Mouse (Mus musculus) CH12.LX (cell line): ENCODE data around the gene Vwa7. TPM values are rescaled to one million over a fixed set of nuclear protein-coding genes. Genes with fewer than 3 reads are reported as not detected.
A peak's percentile ranks its signal among the peaks of the same experiment; 100 is the strongest.

ENCODE experiments used
- DNase-seq: peaks from one replicate; pipeline ENCODE4 v3.0.0-alpha.2; 2013; ENCODE audit errors: extremely low read depth
- H3K27ac ChIP-seq: 2 replicates; pipeline ENCODE4 v1.5.1; 2012; ENCODE audit warnings: low read depth, mild to moderate bottlenecking, control low read depth, moderate library complexity; ENCODE audit not compliant: insufficient read depth
- H3K27me3 ChIP-seq: replicated peaks from 2 replicates; pipeline ENCODE3; 2012; ENCODE audit warnings: inconsistent platforms
- H3K36me3 ChIP-seq, 2 experiments: replicated peaks in 1 of 2; 2 replicates each; pipeline versions ENCODE3 to v1.6.1; 2012; ENCODE audit warnings: inconsistent platforms in 1 of 2, low read length in 1 of 2, mild to moderate bottlenecking in 1 of 2, mixed read lengths in 1 of 2, moderate library complexity in 1 of 2; ENCODE audit not compliant: control insufficient read depth in 1 of 2, insufficient read depth in 1 of 2
- H3K4me1 ChIP-seq, 2 experiments: 2 replicates each; pipeline ENCODE4 v1.6.1; 2012; ENCODE audit warnings: inconsistent platforms in 1 of 2, moderate library complexity in 1 of 2; ENCODE audit not compliant: insufficient read depth in 2 of 2, control insufficient read depth in 1 of 2
- H3K4me2 ChIP-seq: 2 replicates; pipeline ENCODE4 v1.6.1; 2012; ENCODE audit warnings: low read depth, mild to moderate bottlenecking, control low read depth; ENCODE audit not compliant: poor library complexity, insufficient read depth, severe bottlenecking
- H3K4me3 ChIP-seq, 3 experiments: fragments of 150-350 bp in 1 of 3; sonication (generic) in 1 of 3; replicated peaks in 1 of 3; 2 replicates each; pipeline versions ENCODE3 to v1.5.1; 2011 to 2012; ENCODE audit warnings: low read depth in 2 of 3, low read length in 2 of 3, mild to moderate bottlenecking in 2 of 3, moderate library complexity in 2 of 3, control low read depth in 1 of 3, improper control_type of control experiment in 1 of 3, inconsistent platforms in 1 of 3, mixed read lengths in 1 of 3; ENCODE audit not compliant: poor library complexity in 1 of 3
- H3K79me2 ChIP-seq: replicated peaks from 2 replicates; pipeline ENCODE4 v1.6.1; 2012; ENCODE audit warnings: mild to moderate bottlenecking, moderate library complexity; ENCODE audit not compliant: control insufficient read depth, poor library complexity, insufficient read depth, severe bottlenecking; ENCODE audit errors: extremely low read depth
- H3K9ac ChIP-seq: 2 replicates; pipeline ENCODE4 v1.6.1; 2012; ENCODE audit warnings: low read depth, mild to moderate bottlenecking, control low read depth, moderate library complexity; ENCODE audit not compliant: insufficient read depth
- H3K9me3 ChIP-seq: replicated peaks from 2 replicates; pipeline ENCODE3; 2012; ENCODE audit warnings: low read length, inconsistent platforms, mixed read lengths
- BHLHE40 ChIP-seq: IDR thresholded peaks from 2 replicates; pipeline ENCODE4 v1.6.1; 2011; ENCODE audit warnings: mild to moderate bottlenecking, low read depth, low read length, improper control_type of control experiment
- ELF1 ChIP-seq: IDR thresholded peaks from 2 replicates; pipeline ENCODE4 v1.6.1; 2014; ENCODE audit warnings: low read depth, mild to moderate bottlenecking, inconsistent platforms, low read length, improper control_type of control experiment
- EP300 ChIP-seq: IDR thresholded peaks from 2 replicates; pipeline ENCODE4 v1.6.1; 2011; ENCODE audit warnings: low read length, improper control_type of control experiment
- ETS1 ChIP-seq: conservative IDR thresholded peaks from 2 replicates; pipeline ENCODE4 v1.6.1; 2012; ENCODE audit warnings: low read depth, mild to moderate bottlenecking, inconsistent platforms, low read length, improper control_type of control experiment, moderate library complexity
- HCFC1 ChIP-seq: IDR thresholded peaks from 2 replicates; pipeline ENCODE4 v1.6.1; 2012; ENCODE audit warnings: low read depth, mild to moderate bottlenecking, inconsistent platforms, low read length, improper control_type of control experiment
- IRF4 ChIP-seq: IDR thresholded peaks from 2 replicates; pipeline ENCODE4 v1.6.1; 2014; ENCODE audit warnings: low read depth, mild to moderate bottlenecking, inconsistent platforms, low read length, improper control_type of control experiment
- JUND ChIP-seq: conservative IDR thresholded peaks from 2 replicates; pipeline ENCODE4 v1.6.1; 2011; ENCODE audit warnings: low read depth, low read length, improper control_type of control experiment
- KAT2A ChIP-seq: IDR thresholded peaks from 2 replicates; pipeline ENCODE4 v1.6.1; 2012; ENCODE audit warnings: low read length, improper control_type of control experiment, inconsistent platforms; ENCODE audit not compliant: insufficient replicate concordance
- MAFK ChIP-seq: IDR thresholded peaks from 2 replicates; pipeline ENCODE4 v1.6.1; 2011; ENCODE audit warnings: low read length, improper control_type of control experiment; ENCODE audit not compliant: insufficient replicate concordance
- MAX ChIP-seq: IDR thresholded peaks from 2 replicates; pipeline ENCODE4 v1.6.1; 2011; ENCODE audit warnings: low read length, improper control_type of control experiment
- MAZ ChIP-seq: IDR thresholded peaks from 2 replicates; pipeline ENCODE4 v1.6.1; 2012; ENCODE audit warnings: low read depth, mild to moderate bottlenecking, inconsistent platforms, low read length, improper control_type of control experiment, moderate library complexity
- MEF2A ChIP-seq: IDR thresholded peaks from 2 replicates; pipeline ENCODE4 v1.6.1; 2014; ENCODE audit warnings: low read depth, mild to moderate bottlenecking, inconsistent platforms, low read length, improper control_type of control experiment, borderline replicate concordance
- MXI1 ChIP-seq: IDR thresholded peaks from 2 replicates; pipeline ENCODE4 v1.6.1; 2011; ENCODE audit warnings: mild to moderate bottlenecking, low read depth, low read length, improper control_type of control experiment
- NELFE ChIP-seq: IDR thresholded peaks from 2 replicates; pipeline ENCODE4 v1.6.1; 2011; ENCODE audit warnings: low read depth, low read length, improper control_type of control experiment
- NRF1 ChIP-seq: IDR thresholded peaks from 2 replicates; pipeline ENCODE4 v1.6.1; 2014; ENCODE audit warnings: low read depth, mild to moderate bottlenecking, inconsistent platforms, low read length, improper control_type of control experiment, moderate library complexity
- PAX5 ChIP-seq: IDR thresholded peaks from 2 replicates; pipeline ENCODE4 v1.6.1; 2012; ENCODE audit warnings: low read length, inconsistent platforms, mixed read lengths
- RCOR1 ChIP-seq: conservative IDR thresholded peaks from 2 replicates; pipeline ENCODE4 v1.6.1; 2012; ENCODE audit warnings: low read depth, mild to moderate bottlenecking, inconsistent platforms, low read length, improper control_type of control experiment
- SIN3A ChIP-seq: IDR thresholded peaks from 2 replicates; pipeline ENCODE4 v1.6.1; 2012; ENCODE audit warnings: low read length, improper control_type of control experiment, inconsistent platforms
- TBP ChIP-seq: conservative IDR thresholded peaks from 2 replicates; pipeline ENCODE4 v1.6.1; 2011; ENCODE audit warnings: low read depth, low read length, improper control_type of control experiment
- TCF12 ChIP-seq: IDR thresholded peaks from 2 replicates; pipeline ENCODE4 v1.6.1; 2014; ENCODE audit warnings: low read depth, mild to moderate bottlenecking, inconsistent platforms, low read length, improper control_type of control experiment
- UBTF ChIP-seq: IDR thresholded peaks from 2 replicates; pipeline ENCODE4 v1.6.1; 2012; ENCODE audit warnings: low read depth, mild to moderate bottlenecking, inconsistent platforms, low read length, improper control_type of control experiment, moderate library complexity
- USF1 ChIP-seq: IDR thresholded peaks from 2 replicates; pipeline ENCODE4 v1.6.1; 2014; ENCODE audit warnings: low read depth, mild to moderate bottlenecking, inconsistent platforms, low read length, improper control_type of control experiment
- ZNF384 ChIP-seq: IDR thresholded peaks from 2 replicates; pipeline ENCODE4 v1.6.1; 2012; ENCODE audit warnings: low read depth, low read length, improper control_type of control experiment, inconsistent platforms
- dilution Hi-C: fragments of 300-500 bp; cut with MboI; formaldehyde crosslinking; loops from 2 replicates; pipeline ENCODE4 v1.14.3; 2020; ENCODE audit warnings: low sequenced_read_pairs; ENCODE audit not compliant: extremely low pct_unique_long_range_greater_than_20kb, extremely low pct_ligation_motif_present
- in situ Hi-C: fragments of 300-500 bp; cut with MboI; formaldehyde crosslinking; loops from 3 replicates; pipeline ENCODE4 v1.14.3; 2019; ENCODE audit warnings: low sequenced_read_pairs, low pct_ligation_motif_present, low pct_unique_long_range_greater_than_20kb, mixed read lengths
- polyA plus RNA-seq: library from polyadenylated mRNA; unstranded; fragments of >175 nt; gene quantifications from 2 replicates; pipeline ENCODE4 v1.2.1, GENCODE M21; 2012; ENCODE audit warnings: low read depth; ENCODE audit not compliant: insufficient read length
- total RNA-seq, 2 experiments: library from RNA; depleted of rRNA; stranded (reverse); fragments of 300-350 nt in 1 of 2; fragments of >200 nt in 1 of 2; gene quantifications; 2 replicates each; pipeline ENCODE4 v1.2.3; 2012 to 2014

Vwa7 gene
- total and polyA plus RNA-seq, 3 experiments: 0.42 to 1.2 TPM; not detected in 1

DNA sequence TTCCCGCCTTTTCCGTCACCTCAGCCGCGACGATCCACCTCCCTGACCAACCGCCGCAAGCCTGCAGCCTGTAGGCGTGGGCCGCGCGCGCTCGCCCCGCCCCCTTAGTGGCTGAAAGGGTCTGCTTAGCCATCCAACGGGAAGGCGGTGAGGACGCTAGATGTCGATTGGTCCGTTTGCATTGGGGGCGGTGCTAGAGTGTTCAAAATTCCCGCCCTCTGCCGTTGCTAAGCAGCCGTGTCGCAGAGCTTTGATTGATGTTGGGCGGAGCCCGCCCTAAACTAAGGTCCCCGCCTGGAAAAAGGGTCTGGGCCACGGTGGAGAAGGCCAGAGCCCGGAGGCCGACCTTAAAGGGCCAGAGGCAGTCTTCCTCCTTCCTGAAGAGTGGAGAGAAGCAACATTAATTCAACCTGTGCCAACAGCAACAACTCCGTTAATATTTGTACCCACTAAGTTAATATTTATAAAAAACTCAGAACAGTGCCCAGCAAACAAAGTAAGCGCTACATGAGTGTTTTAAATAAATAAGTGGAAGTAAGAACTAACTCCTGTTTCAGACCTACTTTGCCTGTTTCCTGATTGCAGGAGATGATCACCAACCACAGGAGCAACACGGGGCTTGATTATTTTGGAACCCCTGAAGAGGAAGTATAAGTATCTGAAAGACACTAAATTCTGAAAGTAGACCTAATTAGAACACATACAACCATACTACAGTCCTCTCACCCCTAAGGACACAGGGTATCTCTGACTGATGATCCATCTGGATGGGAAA, 30.5 kb downstream of the Vwa7 start, which contains the start of gene Msh5 (continued):
- TF ChIP-seq NRF1: peak; percentile 59
- TF ChIP-seq, all 38 proteins: peak for 23

DNA sequence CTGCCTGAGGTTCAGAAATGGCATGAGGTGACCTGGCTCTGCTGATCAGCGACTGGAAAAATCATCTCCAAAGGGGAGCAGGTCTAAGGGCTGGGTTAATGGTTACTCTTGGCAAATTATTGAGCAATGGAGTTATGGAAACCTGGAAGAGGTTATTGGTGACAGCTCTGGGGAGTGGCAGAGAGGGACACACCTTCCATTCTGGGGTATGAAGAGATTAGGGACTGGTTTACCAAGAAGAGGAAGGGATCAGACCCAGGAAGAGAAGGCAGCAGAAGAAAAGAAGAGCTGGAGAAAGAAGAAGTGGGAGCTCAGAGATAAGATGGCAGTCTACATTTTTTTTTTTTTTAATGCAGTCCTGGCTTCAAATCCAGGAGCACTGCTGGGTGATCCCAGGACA, 31.3 kb downstream of the Vwa7 start:
- no peak for DNase-seq
- Histone ChIP-seq H3K4me1 (peaks cover 5 to 51% of the 10 kb centered on the region in 2 experiments), H3K4me2 (peak overlapping the region; percentile 97), H3K27ac (peak overlapping the region; percentile 84), H3K4me3 (peak overlapping the region; percentile 42 to 48 (median 48)), H3K36me3 (peaks cover 5 to 8% of the 10 kb centered on the region in 2 experiments), H3K79me2 (peaks cover 15% of the 10 kb centered on the region), H3K9ac (peak overlapping the region; percentile 54), H3K9me3 (no peaks in the 10 kb centered on the region)
- in situ Hi-C loops (no loop called here), dilution Hi-C loops (no loop called here)
- TF ChIP-seq EP300: no peak
- peak; percentile 62 for TF ChIP-seq ZNF384
- TF ChIP-seq, all 38 proteins: peak for 1
- no peaks in the 10 kb centered on the region for H3K27me3 ChIP-seq

- Histone ChIP-seq H3K27ac (peak overlapping the region; percentile 84), H3K27me3 (no peaks in the 10 kb centered on the region), H3K36me3 (peaks cover 10 to 15% of the 10 kb centered on the region in 2 experiments), H3K4me2 (peak overlapping the region; percentile 97), H3K4me3 (peak overlapping the region; percentile 42 to 48 (median 48)), H3K79me2 (peaks cover 20% of the 10 kb centered on the region), H3K9ac (peak overlapping the region; percentile 54), H3K4me1 (peaks cover 6 to 50% of the 10 kb centered on the region in 2 experiments), H3K9me3 (no peaks in the 10 kb centered on the region)
- in situ Hi-C loops (no loop called here), dilution Hi-C loops (no loop called here)
- DNase-seq: peak; percentile 81
- TF ChIP-seq USF1: no peak
- no peak for TF ChIP-seq TBP
- peak; percentile 64; the same call in 1 of the 2 replicates for TF ChIP-seq MAFK
- TF ChIP-seq IRF4: peak; percentile 49; the same call in 1 of the 2 replicates
- no peak for TF ChIP-seq MAX
- no peak for TF ChIP-seq BHLHE40
- no peak for TF ChIP-seq UBTF
- TF ChIP-seq MXI1: no peak; the same call in 1 of the 2 replicates
- no peak for TF ChIP-seq MEF2A
- no peak for TF ChIP-seq NELFE
- no peak for TF ChIP-seq RCOR1
- TF ChIP-seq KAT2A: no peak
- peak; percentile 71 for TF ChIP-seq EP300
- TF ChIP-seq ETS1: peak; percentile 62
- TF ChIP-seq NRF1: no peak
- no peak for TF ChIP-seq PAX5
- TF ChIP-seq MAZ: peak; percentile 76; the same call in 1 of the 2 replicates
- TF ChIP-seq HCFC1: no peak
- 0 out of 2 replicates have a peak, but pooled peaks have one; percentile 18 for TF ChIP-seq TCF12
- peak; percentile 65; the same call in 1 of the 2 replicates for TF ChIP-seq SIN3A
- TF ChIP-seq ELF1: peak; percentile 28; the same call in 1 of the 2 replicates
- TF ChIP-seq JUND: no peak
Observed at GRCm38 (mm10) chr17:35048149-35048931, 32.0 kb downstream of the Vwa7 start.
